Mouse (Mus musculus) cortical plate, adult 2 months (tissue): ENCODE measurements around the gene Hist2h2be. TPM values are rescaled to one million over a fixed set of nuclear protein-coding genes. Genes with fewer than 3 reads are reported as not detected.

Source experiments
- H3K27ac ChIP-seq: fragments of 200-500 bp; 2 replicates; pipeline ENCODE4 v1.5.1; 2012; ENCODE audit warnings: low read length, control low read depth, inconsistent platforms; ENCODE audit not compliant: insufficient read depth
- H3K4me1 ChIP-seq: fragments of 200-500 bp; 2 replicates; pipeline ENCODE4 v1.6.1; 2011; ENCODE audit warnings: low read length; ENCODE audit not compliant: control insufficient read depth, insufficient read depth
- H3K4me3 ChIP-seq: fragments of 200-500 bp; 2 replicates; pipeline ENCODE4 v1.5.1; 2011; ENCODE audit warnings: mild to moderate bottlenecking, low read length, control low read depth; ENCODE audit not compliant: insufficient read depth
- CTCF ChIP-seq: fragments of 200-500 bp; IDR thresholded peaks from 2 replicates; pipeline ENCODE4 v1.5.1; 2011; ENCODE audit warnings: mild to moderate bottlenecking, control low read depth, low read length; ENCODE audit not compliant: insufficient read depth; ENCODE audit errors: extremely low read depth
- POLR2A ChIP-seq: fragments of 200-500 bp; IDR thresholded peaks from 2 replicates; pipeline ENCODE4 v1.6.1; 2011; ENCODE audit warnings: mild to moderate bottlenecking, low read length, control low read depth; ENCODE audit not compliant: insufficient read depth; ENCODE audit errors: extremely low read depth
- polyA plus RNA-seq: library from polyadenylated mRNA; depleted of rRNA; stranded (reverse); fragments of >200 nt; gene quantifications from 2 replicates; pipeline ENCODE4 v1.2.3, GENCODE M21; 2012

The Hist2h2be gene
- polyA plus RNA-seq, 1 experiment, result 7.7 TPM

DNA sequence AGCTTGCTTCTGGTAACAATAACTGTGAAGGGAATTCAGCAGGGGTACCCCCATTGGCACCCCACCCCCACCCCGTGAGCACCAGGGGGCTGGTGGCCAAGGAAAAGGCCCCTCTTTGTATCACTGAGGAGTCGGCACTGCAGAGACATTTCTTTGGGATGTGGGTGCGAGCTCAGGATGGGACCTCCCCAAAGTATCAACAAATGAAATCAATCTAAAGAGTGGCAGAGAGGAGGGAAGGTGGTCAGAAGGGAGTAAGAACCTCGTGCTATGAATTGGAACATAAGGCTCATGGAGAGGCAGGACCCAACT lies 28.1 kb downstream of the Hist2h2be start:
- no peak overlapping the region for H3K27ac ChIP-seq
- peaks cover 2% of the 10 kb centered on the region; the same call in 1 of the 2 replicates for H3K4me1 ChIP-seq
- TF ChIP-seq CTCF (no peak), POLR2A (no peak)
- H3K4me3 ChIP-seq, result no peak overlapping the region

- Histone ChIP-seq H3K4me3 (no peak overlapping the region), H3K27ac (no peak overlapping the region), H3K4me1 (no peaks in the 10 kb centered on the region)
- TF ChIP-seq POLR2A (no peak), CTCF (no peak)
Measured at GRCm38 (mm10) chr3:96250890-96251289, 30.0 kb downstream of the Hist2h2be start.

DNA sequence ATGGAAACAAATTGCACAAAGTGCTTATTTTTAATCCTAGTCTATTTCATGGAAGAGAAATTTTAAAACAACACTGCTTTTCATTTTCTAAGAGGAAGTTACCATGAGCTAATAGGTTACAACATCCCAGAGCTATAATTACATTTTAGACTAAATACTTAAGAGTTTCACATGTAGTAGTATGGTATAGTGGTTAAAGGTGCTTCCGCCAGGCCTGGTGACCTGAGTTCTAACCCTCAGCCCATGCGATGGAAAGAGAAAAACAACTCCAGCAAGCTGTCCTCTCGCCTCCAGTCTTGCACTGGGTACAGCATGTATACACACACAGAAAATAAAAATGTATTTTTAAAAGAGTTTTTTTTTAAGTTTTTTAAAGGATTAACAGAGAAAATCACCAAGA lies 30.9 kb downstream of the Hist2h2be start:
- H3K27ac ChIP-seq, result no peak overlapping the region
- TF ChIP-seq POLR2A, result no peak

DNA sequence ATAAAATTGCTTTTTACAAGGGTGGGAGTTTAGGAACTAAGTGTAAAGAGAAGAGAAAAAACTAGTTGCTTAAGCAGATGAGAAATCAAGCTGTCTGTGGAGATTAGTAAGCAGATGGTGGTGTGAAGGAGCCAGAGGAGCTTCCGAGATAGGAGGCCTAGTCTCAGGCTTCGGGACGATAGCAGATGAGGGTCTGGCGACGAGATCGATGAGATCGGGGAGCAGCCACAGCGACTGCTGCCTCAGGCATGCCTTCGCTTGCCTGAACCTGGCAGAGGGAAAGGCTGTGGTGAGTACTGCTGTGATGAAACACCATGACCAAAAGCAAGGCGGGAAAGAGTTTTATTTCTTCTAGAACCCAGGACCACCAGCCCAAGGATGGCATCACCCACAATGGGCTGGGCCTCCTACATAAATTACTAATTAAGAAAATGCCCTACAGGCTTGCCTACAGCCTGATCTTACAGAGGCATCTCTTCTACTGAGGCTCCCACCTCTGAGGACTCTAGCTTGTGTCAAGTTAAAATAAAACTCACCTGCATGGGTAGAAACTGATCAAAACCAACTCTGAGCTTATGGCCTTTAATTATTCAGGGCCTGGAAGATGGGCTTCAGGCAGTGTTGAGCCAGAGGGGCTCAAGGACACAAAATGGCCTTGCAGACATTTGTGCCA lies 33.9 kb downstream of the Hist2h2be start:
- H3K27ac ChIP-seq, result no peak overlapping the region
- no peaks in the 10 kb centered on the region for H3K4me1 ChIP-seq
- TF ChIP-seq POLR2A (no peak), CTCF (no peak)
- H3K4me3 ChIP-seq, result no peak overlapping the region

More for the DNA sequence above, 30.9 kb downstream of the Hist2h2be start:
- Histone ChIP-seq H3K4me1 (no peaks in the 10 kb centered on the region), H3K4me3 (no peak overlapping the region)

GRCm38 (mm10) chr3:96255926-96256593 lies 35.1 kb downstream of the Hist2h2be start:
- H3K27ac ChIP-seq, result no peak overlapping the region
- H3K4me1 ChIP-seq, result no peaks in the 10 kb centered on the region
- no peak overlapping the region for H3K4me3 ChIP-seq
- TF ChIP-seq CTCF (no peak), POLR2A (no peak)

DNA sequence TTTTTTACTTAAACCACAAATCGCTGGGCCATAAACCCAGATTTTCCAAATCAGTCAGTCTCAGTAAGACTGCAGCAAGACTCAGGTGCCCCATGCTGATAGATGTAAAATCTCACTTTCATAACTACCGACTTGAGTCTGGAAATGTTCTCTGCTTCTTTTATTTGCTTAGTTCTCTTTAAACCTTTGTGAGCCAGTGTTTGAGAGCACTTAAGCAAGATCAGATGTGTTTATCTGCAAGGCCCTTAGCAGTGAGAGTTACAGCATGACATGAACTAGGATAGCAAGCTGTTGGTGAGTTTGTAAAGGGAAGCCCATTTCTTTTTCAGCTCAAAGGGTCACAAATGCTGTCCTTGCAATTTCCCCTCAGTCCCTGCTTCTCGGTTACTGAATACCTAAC lies 36.3 kb downstream of the Hist2h2be start:
- Histone ChIP-seq H3K4me1 (no peaks in the 10 kb centered on the region; the same call in 1 of the 2 replicates), H3K27ac (no peak overlapping the region), H3K4me3 (no peak overlapping the region)
- no peak for TF ChIP-seq CTCF
- TF ChIP-seq POLR2A, result no peak

DNA sequence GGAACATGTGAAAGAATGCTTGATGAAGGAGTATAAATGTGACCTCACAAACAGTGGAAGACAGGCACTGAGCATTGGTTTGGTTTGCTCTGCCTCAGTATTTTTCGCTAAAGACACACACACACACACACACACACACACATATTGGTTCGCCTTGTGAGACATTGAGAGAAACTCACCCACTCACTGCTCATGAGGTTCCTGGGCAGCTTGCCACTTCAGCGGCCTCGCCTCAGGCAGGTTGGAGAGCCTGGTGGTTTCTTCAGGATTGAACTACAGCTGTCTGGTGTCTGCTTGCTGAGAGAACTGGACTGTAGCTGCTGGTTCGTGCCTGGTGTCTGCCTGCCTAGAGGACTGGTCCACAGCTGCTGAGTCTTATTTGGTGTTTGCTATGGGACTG lies 39.3 kb downstream of the Hist2h2be start:
- no peak for TF ChIP-seq POLR2A
- no peak for TF ChIP-seq CTCF
- no peak overlapping the region for H3K27ac ChIP-seq

GRCm38 (mm10) chr3:96261623-96262022 lies 40.7 kb downstream of the Hist2h2be start:
- TF ChIP-seq CTCF (no peak), POLR2A (no peak)
- no peaks in the 10 kb centered on the region; the same call in 1 of the 2 replicates for H3K4me1 ChIP-seq
- peak overlapping the region; percentile 59 for H3K4me3 ChIP-seq
- H3K27ac ChIP-seq, result peak overlapping the region; percentile 7; the same call in 1 of the 2 replicates

More for the DNA sequence above, 39.3 kb downstream of the Hist2h2be start:
- Histone ChIP-seq H3K4me3 (no peak overlapping the region), H3K4me1 (no peaks in the 10 kb centered on the region; the same call in 1 of the 2 replicates)

GRCm38 (mm10) chr3:96262216-96262875 lies 41.4 kb downstream of the Hist2h2be start:
- TF ChIP-seq POLR2A, result peak; percentile 91
- no peak for TF ChIP-seq CTCF
- H3K27ac ChIP-seq, result peak overlapping the region; percentile 78
- no peaks in the 10 kb centered on the region; the same call in 1 of the 2 replicates for H3K4me1 ChIP-seq
- H3K4me3 ChIP-seq, result peak overlapping the region; percentile 59
